Mouse (Mus musculus): Measurements from ENCODE around the gene Mprip.

The Mprip gene

DNA sequence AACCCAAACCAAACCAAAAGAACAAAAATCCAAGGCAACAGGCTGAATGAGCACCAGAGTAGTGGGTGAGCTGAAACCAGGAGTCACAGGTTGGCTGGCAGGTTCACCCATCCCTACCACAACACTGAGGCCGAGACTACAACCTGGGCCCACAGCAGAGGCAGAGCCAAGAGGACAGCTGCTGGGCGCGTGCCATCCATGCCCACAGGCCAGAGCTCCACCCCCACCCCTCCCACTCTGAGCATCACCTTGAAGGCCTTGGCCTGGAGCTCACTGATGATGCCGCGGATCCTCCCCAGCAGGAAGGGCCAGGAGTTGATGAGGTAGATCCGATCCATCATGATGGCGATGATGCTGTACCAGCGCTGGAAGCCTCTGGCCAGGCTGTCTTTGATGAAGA lies 140.8 kb downstream of the Mprip start:
- no peak for DNase-seq (ENCODE audit: low read depth, low spot score)

DNA sequence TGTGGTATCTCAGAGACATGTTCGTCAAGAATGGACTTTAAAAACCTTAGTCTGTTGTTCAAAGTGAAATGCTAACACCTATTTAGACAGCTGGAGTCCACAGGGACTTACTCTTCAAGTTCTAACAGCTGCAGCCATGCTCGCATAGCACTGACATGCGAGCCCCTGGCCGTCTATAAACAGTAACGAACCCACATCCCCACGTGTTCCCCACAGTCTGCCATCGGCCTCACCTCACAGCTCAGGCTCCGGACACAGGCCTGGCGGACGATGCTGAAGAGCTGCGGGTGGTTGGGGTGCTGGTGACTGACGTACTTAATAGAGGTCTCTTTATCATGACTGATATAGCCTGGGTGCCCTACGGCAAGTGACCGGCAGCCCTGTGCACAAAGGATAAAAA lies 142.4 kb downstream of the Mprip start:
- DNase-seq (ENCODE audit: low read depth, low spot score): no peak

DNA sequence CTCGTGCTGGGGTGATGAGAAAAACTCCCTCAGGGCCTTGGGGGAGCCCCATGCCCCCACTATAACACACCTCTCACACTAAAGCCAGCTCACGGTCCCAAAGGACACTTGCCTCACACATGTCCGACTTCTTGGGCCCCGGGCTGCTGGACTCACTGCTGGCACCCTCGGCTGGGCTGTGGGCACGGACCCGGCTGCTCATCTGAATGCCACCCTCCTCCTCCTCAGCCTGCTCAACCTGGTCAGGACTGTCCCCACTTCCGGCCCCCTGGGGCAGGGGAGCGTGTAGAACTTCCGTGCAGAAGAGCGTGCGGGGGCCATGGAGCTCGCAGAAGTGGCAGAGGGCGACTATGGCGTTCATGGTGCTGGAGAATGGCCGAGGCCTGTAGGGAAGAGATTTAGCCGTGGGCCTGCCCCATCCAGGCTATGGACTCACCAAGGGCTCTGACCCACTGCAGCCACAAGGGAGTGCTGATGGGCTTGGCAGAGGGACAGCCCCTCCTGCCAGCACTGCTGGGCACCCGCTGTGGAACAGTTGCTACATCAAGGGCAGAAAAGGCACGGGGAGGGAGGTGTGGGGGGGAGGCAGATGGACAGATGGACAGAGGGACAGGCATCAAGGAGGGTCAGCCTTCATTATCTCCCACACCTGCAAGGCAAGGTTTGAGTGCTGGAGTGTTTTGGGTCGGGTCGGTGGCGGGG lies 143.5 kb downstream of the Mprip start:
- DNase-seq (ENCODE audit: low read depth, low spot score): no peak

DNA sequence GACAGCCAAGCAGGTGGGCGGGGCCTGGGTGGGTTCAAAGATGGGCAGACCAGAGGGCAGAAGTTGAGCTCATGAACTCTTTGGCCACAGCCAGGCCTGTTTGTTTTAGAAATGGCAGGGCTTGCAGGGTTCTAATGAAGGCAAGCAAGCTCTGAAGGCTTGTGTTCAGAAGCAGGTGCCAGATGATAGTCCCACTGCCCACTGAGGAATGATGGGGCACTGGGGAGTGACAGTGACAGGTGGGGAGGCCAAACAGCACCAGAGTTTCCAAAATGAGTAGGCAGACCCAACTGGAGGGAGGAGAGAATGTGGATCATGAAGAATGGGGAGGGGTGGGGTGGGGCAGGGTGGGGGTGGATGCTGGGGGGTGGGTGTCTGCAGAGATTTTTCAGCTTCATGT lies 144.2 kb downstream of the Mprip start:
- DNase-seq (ENCODE audit: low read depth, low spot score): no peak

DNA sequence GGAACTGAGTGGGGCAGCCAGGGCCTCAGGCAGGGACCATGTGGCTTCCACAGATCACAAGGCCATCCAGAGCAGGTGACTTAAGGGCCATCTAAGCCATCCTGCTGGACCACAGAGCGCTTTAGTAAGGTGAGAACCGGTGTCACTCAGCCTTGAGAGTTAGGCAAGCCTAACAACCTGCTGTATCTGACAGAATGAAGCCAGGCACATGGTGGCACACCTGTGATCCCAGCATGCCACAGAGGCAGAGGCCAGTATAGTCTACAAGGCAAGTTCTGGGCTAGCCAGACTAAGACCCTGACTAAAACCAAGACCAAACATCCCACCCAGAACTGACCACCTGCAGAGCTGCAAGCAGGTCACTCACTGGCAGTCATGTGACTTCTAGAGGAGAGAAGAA lies 144.6 kb downstream of the Mprip start:
- no peak for DNase-seq (ENCODE audit: low read depth, low spot score)

DNA sequence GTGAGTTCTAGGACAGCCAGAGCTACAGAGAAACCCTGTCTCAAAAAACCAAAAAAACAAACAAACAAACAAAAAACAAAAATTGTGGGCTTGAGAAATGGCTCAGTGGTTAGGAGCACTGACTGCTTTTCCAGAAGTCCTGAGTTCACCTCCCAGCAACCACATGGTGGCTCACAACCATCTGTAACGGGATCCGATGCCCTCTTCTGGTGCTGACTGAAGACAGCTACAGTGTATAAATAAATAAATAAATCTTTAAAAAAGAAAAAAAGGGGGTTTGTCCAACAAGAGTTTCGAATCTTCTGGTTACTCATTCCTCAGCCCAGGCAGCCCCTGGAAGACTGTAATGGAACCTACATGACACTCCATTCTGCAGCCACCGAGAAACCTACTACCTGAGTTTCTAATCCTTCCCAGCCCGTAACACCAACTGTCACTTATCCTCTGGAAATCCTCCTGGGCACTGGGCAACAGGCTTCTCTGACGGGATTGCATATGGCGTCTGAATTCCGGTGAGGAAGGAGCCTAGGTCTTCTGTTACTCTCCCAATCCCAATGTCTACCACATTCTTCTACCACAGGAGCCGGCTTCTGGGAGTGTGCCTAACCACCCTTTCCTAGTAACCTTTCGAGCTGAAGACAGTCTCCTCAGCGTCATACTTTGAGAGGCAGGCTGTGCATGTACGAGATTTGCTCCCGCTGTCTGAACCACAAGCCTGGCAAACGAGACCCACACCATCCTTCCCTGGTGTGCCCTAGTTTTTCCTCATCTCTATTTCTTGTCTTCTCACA lies 147.3 kb downstream of the Mprip start:
- no peak for DNase-seq (ENCODE audit: low read depth, low spot score)

DNA sequence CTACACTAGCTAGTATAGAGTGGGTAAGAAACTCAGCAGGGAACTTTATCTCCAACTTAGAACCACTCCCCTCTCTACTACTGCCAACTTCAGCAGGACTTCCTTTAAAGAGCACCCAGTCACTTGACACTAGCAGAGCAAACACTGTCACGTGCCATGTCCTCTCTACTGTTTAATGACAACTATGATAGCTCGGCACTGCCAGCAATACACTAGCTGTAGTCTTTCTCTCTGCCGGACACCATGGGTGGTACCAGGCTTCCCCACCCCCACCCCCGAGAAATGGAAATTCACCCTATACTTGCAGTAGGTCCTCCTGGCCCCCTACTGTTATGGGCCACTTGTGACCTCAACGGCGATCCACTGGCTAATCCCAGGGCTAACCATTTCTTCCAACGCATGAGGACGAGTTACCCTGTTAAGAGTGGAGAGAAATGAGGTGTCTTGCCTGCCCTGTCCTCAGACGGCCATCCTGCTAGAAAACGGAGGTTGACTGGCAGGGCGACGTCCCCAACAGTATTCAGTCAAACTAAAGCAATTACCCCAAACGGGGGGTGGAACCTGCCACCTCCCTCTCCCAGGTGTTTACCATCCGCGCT lies 148.1 kb downstream of the Mprip start:
- peak; percentile 77 for DNase-seq (ENCODE audit: low read depth, low spot score)

DNA sequence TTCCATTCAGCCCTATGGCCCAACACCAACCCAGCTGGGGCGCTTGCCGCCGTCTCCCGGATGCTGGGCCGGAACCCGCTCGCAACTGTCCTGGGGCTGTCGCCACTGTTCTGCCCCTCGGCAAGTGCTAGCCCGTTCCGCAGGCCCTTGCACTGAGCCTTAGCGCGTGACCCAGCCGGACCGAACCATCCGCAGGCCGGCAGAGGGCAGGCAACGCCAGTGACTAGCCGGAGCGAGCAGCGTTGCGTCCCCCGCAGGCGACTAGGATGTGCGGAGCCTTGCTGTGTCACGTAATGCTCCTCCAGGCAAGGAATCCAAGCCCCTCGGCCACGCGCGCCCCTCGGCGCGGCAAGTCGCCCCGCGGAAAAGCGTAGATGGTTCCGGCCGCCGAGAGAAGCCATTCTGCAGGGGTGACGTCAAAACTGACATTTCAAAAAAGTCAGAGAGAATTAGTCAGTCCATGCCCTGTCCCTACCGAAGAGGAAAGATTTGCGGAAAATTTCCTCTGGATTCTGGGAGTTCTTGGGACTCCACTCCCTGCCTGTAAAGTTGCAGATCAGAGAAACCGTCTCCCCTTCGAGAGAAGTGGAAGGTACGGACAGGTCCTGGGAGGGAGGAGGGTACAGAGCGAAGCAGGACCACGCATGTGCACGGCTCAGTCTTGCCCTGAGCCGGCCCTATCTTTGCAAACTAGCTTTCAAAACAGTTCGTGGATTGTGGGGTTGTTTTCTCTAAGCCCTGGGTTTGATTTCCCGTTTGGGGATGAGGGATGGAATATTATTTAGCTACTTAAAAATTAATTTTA lies 148.8 kb downstream of the Mprip start, which contains the start of gene Flcn:
Flcn (minus strand) TSS at position 347 of the 805 bp plus-strand sequence.
- peak; percentile 93 for DNase-seq (ENCODE audit: low read depth, low spot score)

DNA sequence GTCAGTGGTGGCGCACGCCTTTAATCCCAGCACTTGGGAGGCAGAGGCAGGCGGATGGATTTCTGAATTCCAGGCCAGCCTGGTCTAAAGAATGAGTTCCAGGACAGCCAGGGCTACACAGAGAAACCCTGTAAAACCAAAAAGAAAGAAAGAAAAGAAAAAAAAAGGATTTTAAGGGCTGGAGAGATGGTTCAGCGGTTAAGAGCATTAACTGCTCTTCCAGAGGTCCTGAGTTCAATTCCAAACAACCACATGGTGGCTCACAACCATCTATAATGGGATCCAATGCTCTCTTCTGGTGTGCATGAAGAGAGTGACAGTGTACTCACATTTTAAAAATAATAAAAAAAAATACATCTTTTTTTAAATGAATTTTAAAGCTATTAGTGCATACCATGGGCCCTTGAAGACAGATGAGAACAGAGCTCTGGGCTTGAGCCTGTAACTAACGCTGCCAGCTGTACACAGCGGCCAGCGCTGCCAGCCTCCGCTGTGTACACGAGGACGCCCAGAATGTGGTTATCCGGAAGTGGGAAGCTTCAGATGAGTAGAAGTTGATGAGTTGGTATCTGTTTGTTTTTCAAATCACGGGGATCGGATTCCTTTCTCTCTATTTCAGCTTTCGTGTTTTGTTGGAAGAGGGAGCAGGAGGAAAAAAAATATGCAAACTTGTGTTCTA lies 149.5 kb downstream of the Mprip start:
- peak; percentile 27 for DNase-seq (ENCODE audit: low read depth, low spot score)

DNA sequence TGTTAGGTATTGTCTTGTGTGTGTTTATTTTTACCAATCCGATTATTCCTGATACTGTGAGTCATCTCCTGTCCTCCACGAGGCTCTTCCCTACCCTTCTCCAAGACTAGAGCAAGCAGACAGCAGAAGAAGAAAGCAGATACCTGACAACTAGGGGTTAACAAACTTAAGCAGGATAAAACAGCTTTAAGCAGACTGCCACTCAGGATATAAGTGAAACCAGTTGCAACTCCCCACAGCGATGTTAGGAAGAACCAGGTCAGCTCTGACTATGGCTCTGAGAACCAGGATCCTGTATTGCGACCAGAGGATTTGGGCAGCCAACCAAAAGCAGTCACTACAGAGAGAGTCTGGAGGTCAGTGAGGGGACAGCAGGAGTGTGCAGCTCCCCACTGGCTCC lies 150.1 kb downstream of the Mprip start:
- DNase-seq (ENCODE audit: low read depth, low spot score): no peak

DNA sequence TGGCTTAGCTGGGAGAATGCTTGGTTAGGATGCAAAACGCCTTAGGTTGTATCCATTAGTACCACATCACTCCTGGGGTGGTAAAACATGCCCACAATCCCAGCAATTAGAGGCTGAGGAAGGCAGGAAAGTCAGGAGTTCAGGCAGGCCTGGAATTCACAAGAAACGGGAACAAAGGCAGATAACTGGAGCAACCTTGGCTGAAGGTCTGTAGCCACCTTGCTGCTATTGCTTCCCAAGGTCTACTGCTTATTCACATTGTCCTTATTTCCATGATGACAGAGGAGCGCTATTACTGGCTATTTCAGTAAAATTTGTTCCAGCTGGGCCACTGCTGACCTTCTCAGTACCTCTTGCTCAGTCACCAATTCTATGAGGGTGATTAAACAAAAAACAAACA lies 152.2 kb downstream of the Mprip start:
- DNase-seq (ENCODE audit: low read depth, low spot score): no peak

DNA sequence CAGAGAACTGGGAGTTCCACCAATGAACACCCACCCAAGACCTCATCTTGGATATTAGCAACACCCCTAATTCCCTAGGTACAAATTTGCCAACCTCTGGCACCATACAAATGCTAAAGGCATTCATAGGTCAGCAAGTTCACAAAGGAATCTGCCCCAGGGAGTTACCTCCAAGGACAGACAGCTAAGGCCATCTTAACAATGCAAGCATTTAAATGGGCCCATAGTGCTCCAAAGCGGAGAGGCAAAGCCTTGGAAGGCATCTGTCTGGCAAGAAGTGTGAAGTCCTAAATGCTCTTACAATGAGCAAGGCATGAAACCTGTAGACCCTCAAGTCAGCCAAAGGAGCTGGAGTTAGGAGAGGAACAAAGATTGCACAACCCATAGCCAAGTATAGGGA lies 153.2 kb downstream of the Mprip start:
- no peak for DNase-seq (ENCODE audit: low read depth, low spot score)

DNA sequence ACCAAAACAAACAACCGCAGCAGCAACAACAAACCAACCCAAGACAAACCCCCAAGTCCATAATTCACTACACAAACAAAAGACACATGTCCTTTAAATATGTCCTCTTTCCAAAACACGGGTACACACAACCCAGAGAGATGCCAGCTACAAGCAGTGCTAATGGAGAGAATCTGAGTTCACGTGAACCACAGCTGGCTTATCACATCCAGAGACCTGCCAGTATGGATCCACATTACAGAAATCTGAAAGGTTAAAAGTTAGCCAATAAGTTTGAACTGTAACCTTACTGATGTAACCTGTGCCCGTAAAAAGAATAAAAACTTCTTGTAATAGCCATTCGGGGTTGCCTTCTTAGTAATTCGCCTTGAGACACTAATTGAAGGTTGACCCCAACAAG lies 153.8 kb downstream of the Mprip start:
- DNase-seq (ENCODE audit: low read depth, low spot score): no peak

DNA sequence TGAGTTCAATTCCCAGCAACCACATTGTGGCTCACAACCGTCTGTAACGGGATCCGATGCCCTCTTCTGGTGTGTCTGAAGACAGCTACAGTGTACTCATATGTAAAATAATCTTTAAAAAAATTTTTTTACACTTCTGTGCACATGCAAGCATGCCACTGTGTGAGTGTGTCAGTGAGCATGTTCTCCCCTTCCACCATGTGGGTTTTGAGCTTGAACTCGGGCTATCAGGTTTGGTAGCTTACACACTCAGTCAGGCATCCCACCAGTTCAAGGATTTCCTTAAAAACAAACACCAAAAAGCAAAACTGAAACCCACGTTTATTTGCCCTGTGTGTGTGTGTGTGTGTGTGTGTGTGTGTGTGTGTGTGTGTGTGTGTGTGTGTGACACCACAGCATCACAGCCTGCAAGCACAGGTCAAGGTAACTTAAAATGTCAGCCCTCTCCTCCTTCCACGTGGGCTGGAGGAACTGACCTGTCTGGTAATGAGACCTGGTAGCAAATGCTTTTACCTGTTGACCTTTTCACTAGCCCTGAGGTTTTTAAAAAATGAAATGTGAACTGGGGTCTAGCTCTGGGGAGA lies 154.5 kb downstream of the Mprip start:
- no peak for DNase-seq (ENCODE audit: low read depth, low spot score)

DNA sequence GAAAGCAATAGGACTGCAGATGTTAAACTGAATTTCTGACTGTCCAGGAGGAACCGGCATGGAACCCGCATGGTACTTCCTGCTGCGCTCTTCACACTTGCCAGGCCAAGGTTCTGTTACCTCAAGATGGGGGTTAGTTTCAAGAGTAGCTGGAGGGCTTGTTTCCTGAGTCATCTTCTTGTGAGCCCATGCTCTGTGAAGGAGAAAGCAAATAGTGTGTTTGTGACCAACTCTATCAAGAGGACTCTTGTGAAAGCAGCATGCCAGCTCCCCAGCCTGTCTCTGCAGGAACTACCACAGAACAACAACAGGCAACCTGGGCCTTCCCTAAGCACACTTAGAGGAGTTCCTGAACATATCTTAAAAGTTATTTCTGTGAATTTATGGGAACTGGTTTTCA lies 156.8 kb downstream of the Mprip start:
- DNase-seq (ENCODE audit: low read depth, low spot score): no peak

DNA sequence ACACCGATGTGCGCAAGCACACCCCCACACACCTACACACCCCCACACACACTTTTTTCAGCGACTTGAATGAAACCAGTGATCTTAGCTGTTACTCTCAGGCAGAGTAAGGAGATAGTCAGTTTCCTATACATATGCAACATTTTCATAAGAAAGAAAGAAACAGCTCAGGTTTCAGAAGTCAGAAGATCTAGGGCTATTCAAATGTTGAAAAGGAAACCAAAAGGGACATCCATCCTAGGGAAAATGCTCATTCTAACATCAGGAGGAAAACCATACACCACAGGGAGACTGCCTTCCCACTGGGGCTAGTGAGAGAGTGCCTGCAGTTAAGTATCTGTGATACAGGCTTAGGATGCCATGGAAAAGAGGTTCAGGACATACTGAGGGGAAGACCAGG lies 160.5 kb downstream of the Mprip start:
- no peak for DNase-seq (ENCODE audit: low read depth, low spot score)

All from CD4-positive, CD25-positive, alpha-beta regulatory T cell, adult 2 months (primary cell).